8 mouse cellular contexts compared by ENCODE assay signal in the genomic region with DNA sequence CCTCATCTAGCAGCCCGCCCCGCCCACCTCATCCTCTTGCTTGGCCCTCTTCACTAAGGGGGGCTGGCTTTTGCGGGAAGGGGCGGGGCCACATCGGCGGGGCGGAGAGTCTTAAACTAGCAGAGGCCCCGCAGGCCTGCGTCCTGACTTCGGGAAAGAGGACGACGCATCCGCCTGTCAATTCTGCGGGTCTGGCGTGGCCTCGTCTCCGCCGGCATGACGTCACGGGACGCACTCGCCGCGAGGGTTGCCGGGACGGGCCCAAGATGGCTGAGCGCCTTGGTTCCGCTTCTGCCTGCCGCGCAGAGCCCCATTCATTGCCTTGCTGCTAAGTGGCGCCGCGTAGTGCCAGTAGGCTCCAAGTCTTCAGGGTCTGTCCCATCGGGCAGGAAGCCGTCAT. TPM values are rescaled to one million over a fixed set of nuclear protein-coding genes. Genes with fewer than 3 reads are reported as not detected.
DNase-seq lines count a peak whose midpoint lies in the region; ATAC-seq and TF ChIP-seq lines count a peak whose summit lies in the region.

Gene Htt (plus strand): TSS at position 232 of the 400 bp plus-strand sequence.

- peak within 1 kb of the TSS; percentile 97 for H3K9ac ChIP-seq in hindbrain, embryonic 13.5 days

- no peaks in the 10 kb centered on the region for H3K27me3 ChIP-seq in Patski
- H3K27me3 ChIP-seq in hindbrain, embryonic 13.5 days = no peaks in the 10 kb centered on the region

- peak within 1 kb of the TSS; percentile 86 for H3K4me2 ChIP-seq in hindbrain, embryonic 13.5 days

- under 1% methylated on average over 34 of the region's 35 CpGs for WGBS in hindbrain, embryonic 13.5 days

- H3K4me1 ChIP-seq in hindbrain, embryonic 13.5 days (replicated peaks) = peaks cover 25% of the 10 kb centered on the region

- CTCF ChIA-PET in Patski (lab: Charles Lee) = no interaction called here

- H3K9me3 ChIP-seq in hindbrain, embryonic 13.5 days = no peaks in the 10 kb centered on the region

- TF ChIP-seq CTCF in Patski (IDR thresholded peaks at IDR 0.05) = no peak

- peak within 1 kb of the TSS; percentile 96 for H3K27ac ChIP-seq in hindbrain, embryonic 13.5 days

- POLR2A ChIA-PET in Patski (lab: Charles Lee) = interaction anchor here (0.8 to 1.0 kb wide), 3 partner anchors 18 to 102 kb away, joined by 3 to 4 read pairs (median 3); partner anchors contain the start of genes Grk4 and Nop14

- H3K4me3 ChIP-seq in hindbrain, embryonic 13.5 days = peak within 1 kb of the TSS; percentile 99

- in situ Hi-C loops in Patski (cut with MboI; ENCODE audit: low pct_unique_long_range_greater_than_20kb) = no loop called here

- no peaks in the 10 kb centered on the region for H3K36me3 ChIP-seq in hindbrain, embryonic 13.5 days

- peak; percentile 85 for DNase-seq in Patski (ENCODE audit: low read depth, low spot score)
- peak; percentile 96 to 98 for DNase-seq in cerebellum, postnatal 14 days
- DNase-seq in frontal cortex, postnatal 14 days (ENCODE audit: low spot score in 2 of 2) = peak; percentile 96 to 98
- DNase-seq in layer of hippocampus, postnatal 25 days (ENCODE audit: extremely low spot score in 1 of 2, low spot score in 1 of 2) = peak; percentile 94 to 96
- peak; percentile 97 for DNase-seq in lung, postnatal 25 days (ENCODE audit: low spot score)
- DNase-seq in retina, embryonic 14.5 days (ENCODE audit: low spot score) = peak; percentile 96
- DNase-seq in thymus, postnatal 4 days = peak; percentile 97

- ATAC-seq in Patski = peak; percentile 89
- peak; percentile 99 for ATAC-seq in hindbrain, embryonic 13.5 days (ENCODE audit: low FRiP score)

RNA-seq across cellular contexts. Expression of gene Htt, which starts in this region (rescaled TPM):
- 22.7 TPM for polyA plus RNA-seq in Patski (2021)
- polyA plus RNA-seq in hindbrain, embryonic 13.5 days (2015; fragmentation: Nextera tagmentation; extraction: Ambion mirVana) = 13.1 and 15.6 TPM in 2 replicates
- 10 to 100 TPM; 73.0 to 85.5 TPM for total RNA-seq in layer of hippocampus, postnatal 25 days (2021)

Comparison
In these comparisons a context has a peak if more than half of its experiments do, and no peak if none do; other contexts are left out.
1. Peak in every context shown above with its lines: DNase-seq, ATAC-seq, H3K4me3 ChIP-seq and H3K27ac ChIP-seq.